Mouse (Mus musculus) midbrain, embryonic 16.5 days (tissue): Measurements from ENCODE around the gene Naa80. TPM values are rescaled to one million over a fixed set of nuclear protein-coding genes. Genes with fewer than 3 reads are reported as not detected.
A peak's percentile ranks its signal among the peaks of the same experiment; 100 is the strongest.

Experiments used
- ATAC-seq: fragments of 200-750 bp; cut with Nextera tagmentation; 2 replicates; pipeline ENCODE4 v1.8.0; 2017; ENCODE audit warnings: moderate TSS enrichment
- H3K27ac ChIP-seq: fragments of 300-500 bp; sonication (generic); 2 replicates; pipeline ENCODE4 v1.5.1; 2014; ENCODE audit warnings: mild to moderate bottlenecking, low read length, mixed read lengths
- H3K27me3 ChIP-seq: fragments of 300-500 bp; sonication (generic); 2 replicates; pipeline ENCODE4 v1.6.1; 2014; ENCODE audit warnings: low read depth, low read length, mixed read lengths; ENCODE audit not compliant: control insufficient read depth, insufficient read depth
- H3K36me3 ChIP-seq: fragments of 300-500 bp; sonication (generic); 2 replicates; pipeline ENCODE4 v1.6.1; 2014; ENCODE audit warnings: mild to moderate bottlenecking, low read length, moderate library complexity, mixed read lengths; ENCODE audit not compliant: control insufficient read depth, insufficient read depth
- H3K4me1 ChIP-seq: fragments of 300-500 bp; sonication (generic); 2 replicates; pipeline ENCODE4 v1.6.1; 2014; ENCODE audit warnings: mild to moderate bottlenecking, low read length, mixed read lengths; ENCODE audit not compliant: control insufficient read depth, insufficient read depth
- H3K4me2 ChIP-seq: fragments of 300-500 bp; sonication (generic); 2 replicates; pipeline ENCODE4 v1.6.1; 2014; ENCODE audit warnings: mild to moderate bottlenecking, low read length, mixed read lengths
- H3K4me3 ChIP-seq: fragments of 300-500 bp; sonication (generic); 2 replicates; pipeline ENCODE4 v1.5.1; 2014; ENCODE audit warnings: low read depth, mild to moderate bottlenecking, low read length, moderate library complexity, mixed read lengths
- H3K9ac ChIP-seq: fragments of 300-500 bp; sonication (generic); 2 replicates; pipeline ENCODE4 v1.6.1; 2014; ENCODE audit warnings: low read depth, low read length, mixed read lengths
- H3K9me3 ChIP-seq: fragments of 300-500 bp; sonication (generic); replicated peaks from 2 replicates; pipeline ENCODE4 v1.6.1; 2014; ENCODE audit warnings: mild to moderate bottlenecking, low read length, mixed read lengths; ENCODE audit not compliant: control insufficient read depth, poor library complexity, severe bottlenecking
- WGBS: fragments of 180-500 bp; shearing (Covaris S2); extraction: QIAGEN DNeasy Blood & Tissue Kit; methylation state at CpG from one replicate; pipeline ENCODE4 v1.1.7; 2014; 5-methylcytosine and 5-hydroxymethylcytosine counted together
- polyA plus RNA-seq: library from polyadenylated mRNA; unstranded; fragments of >200 nt; fragmentation: Nextera tagmentation; extraction: Ambion mirVana; gene quantifications from 2 replicates; pipeline ENCODE4 v1.2.1, GENCODE M21; 2015

The Naa80 gene
- 14.9 and 18.6 TPM in 2 replicates for polyA plus RNA-seq

DNA sequence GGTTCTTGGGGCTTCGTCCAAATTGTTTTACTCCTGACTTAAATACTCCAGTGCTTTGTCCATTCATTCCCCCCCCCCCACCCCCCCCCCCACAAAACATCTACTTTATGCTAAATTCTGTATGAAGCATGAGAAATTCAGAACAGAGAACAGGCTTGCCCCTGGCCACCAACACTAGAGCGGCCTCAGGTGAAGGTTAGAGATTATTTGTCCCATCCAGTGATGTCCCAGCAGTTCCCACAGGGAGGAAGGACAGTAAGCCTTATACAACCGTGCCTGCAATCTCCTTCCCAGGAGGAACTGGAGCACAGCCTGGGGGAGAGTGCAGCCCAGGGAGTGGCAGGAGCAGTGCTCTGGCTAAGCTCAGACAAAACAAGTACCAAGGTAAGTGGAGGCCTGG is at the start of gene Naa80:
TSS of gene Naa80 (plus strand) at position 301 of the 400 bp plus-strand sequence.
- Histone ChIP-seq H3K4me1 (peaks cover 18% of the 10 kb centered on the region), H3K4me3 (no peak within 1 kb of the TSS), H3K36me3 (peaks cover 8% of the 10 kb centered on the region; the same call in 1 of the 2 replicates), H3K27ac (no peak within 1 kb of the TSS), H3K9me3 (no peaks in the 10 kb centered on the region), H3K27me3 (no peaks in the 10 kb centered on the region), H3K4me2 (no peak within 1 kb of the TSS), H3K9ac (no peak within 1 kb of the TSS)
- ATAC-seq = no peak
- 83% methylated on average over 3 of the region's 3 CpGs for WGBS

DNA sequence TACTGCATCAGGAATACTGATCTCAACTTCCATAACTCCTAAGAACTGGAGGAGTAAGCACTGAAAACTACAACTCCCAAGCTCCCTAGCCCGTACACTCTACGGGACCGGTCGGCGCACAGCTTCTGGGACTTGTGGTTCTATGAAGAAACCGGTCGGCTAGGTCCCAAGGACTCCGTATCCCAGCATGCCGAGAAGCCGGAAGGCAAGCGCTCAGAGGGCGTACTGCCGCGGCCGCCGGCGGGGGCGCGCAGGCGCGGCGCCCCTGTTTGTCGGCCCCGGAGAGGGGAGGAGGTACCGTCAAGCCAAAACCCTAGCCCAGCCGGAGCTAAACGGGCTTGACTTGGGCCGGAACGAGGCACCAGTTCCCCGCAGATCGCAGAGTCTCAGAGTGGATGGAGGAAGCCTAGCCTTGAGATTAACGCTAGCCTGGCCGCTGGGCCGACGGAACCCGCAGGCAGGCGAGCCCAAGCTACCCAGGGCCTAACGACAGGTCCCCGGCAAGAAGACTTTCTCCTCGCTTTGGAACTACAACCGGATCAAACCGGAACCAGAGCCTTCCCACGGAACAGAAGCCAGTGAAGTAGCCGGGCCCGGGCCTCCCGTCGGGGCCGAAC is 44.8 kb upstream of the Naa80 start, which contains the start of gene Tmem115:
TSS of gene Tmem115 (plus strand) at position 155 of the 617 bp plus-strand sequence.
- under 1% methylated on average over 48 of the region's 48 CpGs for WGBS

DNA sequence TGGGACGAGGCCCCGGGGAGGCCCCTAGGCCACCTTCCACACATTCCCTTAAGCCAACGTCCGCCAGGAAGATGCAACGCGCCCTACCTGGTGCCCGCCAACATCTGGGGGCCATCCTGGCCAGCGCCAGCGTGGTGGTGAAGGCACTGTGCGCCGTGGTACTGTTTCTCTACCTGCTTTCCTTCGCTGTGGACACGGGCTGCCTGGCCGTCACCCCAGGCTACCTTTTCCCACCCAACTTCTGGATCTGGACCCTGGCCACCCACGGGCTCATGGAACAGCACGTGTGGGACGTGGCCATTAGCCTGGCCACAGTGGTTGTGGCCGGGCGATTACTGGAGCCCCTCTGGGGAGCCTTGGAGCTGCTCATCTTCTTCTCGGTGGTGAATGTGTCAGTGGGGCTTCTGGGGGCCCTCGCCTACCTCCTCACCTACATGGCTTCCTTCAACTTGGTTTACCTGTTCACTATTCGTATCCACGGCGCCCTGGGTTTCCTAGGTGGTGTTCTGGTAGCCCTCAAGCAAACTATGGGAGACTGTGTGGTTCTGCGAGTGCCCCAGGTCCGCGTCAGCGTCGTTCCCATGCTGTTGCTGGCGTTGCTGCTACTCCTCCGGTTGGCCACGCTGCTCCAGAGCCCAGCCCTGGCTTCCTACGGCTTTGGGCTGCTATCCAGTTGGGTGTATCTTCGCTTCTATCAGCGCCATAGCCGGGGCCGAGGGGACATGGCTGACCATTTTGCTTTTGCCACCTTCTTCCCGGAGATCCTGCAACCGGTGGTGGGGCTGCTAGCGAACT is 44.1 kb upstream of the Naa80 start:
- no peaks in the 10 kb centered on the region for H3K9me3 ChIP-seq
- peak overlapping the region; percentile 86 for H3K9ac ChIP-seq
- peak overlapping the region; percentile 98 for H3K4me2 ChIP-seq
- H3K27ac ChIP-seq = peak overlapping the region; percentile 69
- peaks cover 21% of the 10 kb centered on the region for H3K4me1 ChIP-seq
- peak overlapping the region; percentile 88 for H3K4me3 ChIP-seq
- ATAC-seq = no peak; the same call in 1 of the 2 replicates
- under 1% methylated on average over 40 of the region's 40 CpGs for WGBS
- no peaks in the 10 kb centered on the region for H3K27me3 ChIP-seq
- peaks cover 14% of the 10 kb centered on the region for H3K36me3 ChIP-seq

More for the DNA sequence above, 44.8 kb upstream of the Naa80 start, which contains the start of gene Tmem115:
- peak within 1 kb of the TSS; percentile 69 for H3K27ac ChIP-seq
- H3K9ac ChIP-seq = peak within 1 kb of the TSS; percentile 86
- H3K9me3 ChIP-seq = no peaks in the 10 kb centered on the region
- peaks cover 21% of the 10 kb centered on the region for H3K4me1 ChIP-seq
- H3K4me3 ChIP-seq = peak within 1 kb of the TSS; percentile 88
- peaks cover 8% of the 10 kb centered on the region for H3K36me3 ChIP-seq
- H3K4me2 ChIP-seq = peak within 1 kb of the TSS; percentile 98
- H3K27me3 ChIP-seq = no peaks in the 10 kb centered on the region
- peak; percentile 98 for ATAC-seq

DNA sequence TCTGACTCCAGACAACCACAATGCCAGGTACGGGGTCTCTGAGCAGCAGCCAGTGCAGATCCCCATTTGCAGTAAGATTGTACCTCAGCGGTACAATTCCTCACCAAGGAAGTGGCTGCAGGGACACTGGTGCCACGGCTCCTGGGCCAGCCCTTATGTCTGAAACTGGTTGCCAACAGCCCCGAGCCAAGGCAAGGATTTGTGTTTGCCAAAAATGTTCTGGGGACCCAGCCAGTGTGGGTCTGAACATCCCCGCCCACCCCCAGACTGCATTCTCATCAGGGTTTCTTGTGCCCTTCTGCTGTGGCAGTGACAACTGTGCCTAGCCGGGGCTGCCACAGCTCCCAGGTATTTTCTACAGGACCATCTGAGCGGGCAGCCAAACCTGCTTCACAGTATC is 40.5 kb upstream of the Naa80 start:
- ATAC-seq = no peak
- no peak overlapping the region for H3K27ac ChIP-seq
- 96% methylated on average over 7 of the region's 7 CpGs for WGBS
- H3K27me3 ChIP-seq = no peaks in the 10 kb centered on the region
- H3K36me3 ChIP-seq = peaks cover 19% of the 10 kb centered on the region
- no peak overlapping the region for H3K9ac ChIP-seq
- no peak overlapping the region for H3K4me3 ChIP-seq
- no peaks in the 10 kb centered on the region for H3K9me3 ChIP-seq
- H3K4me1 ChIP-seq = peaks cover 41% of the 10 kb centered on the region
- H3K4me2 ChIP-seq = no peak overlapping the region

DNA sequence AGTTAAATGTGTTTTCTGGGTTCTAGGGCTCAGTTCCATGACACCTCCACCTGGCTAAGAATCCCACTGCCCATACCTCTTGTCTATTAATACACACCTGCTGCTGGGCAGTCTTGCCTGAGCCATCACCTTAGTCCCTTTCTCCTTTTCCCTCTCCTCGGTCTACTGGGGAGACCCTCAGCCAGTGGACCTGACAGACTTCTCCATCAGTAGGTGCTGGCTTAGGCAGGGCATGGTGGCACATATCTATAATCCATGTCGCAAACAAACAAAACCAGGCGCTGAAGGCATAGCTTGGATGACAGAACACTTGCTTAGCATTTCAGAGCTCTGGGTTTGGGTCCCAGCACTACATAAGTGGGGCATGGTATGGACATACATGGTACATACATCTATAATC is 40.0 kb upstream of the Naa80 start:
- WGBS = 88% methylated on average over 3 of the region's 3 CpGs
- no peak overlapping the region for H3K4me2 ChIP-seq
- peaks cover 41% of the 10 kb centered on the region for H3K4me1 ChIP-seq

DNA sequence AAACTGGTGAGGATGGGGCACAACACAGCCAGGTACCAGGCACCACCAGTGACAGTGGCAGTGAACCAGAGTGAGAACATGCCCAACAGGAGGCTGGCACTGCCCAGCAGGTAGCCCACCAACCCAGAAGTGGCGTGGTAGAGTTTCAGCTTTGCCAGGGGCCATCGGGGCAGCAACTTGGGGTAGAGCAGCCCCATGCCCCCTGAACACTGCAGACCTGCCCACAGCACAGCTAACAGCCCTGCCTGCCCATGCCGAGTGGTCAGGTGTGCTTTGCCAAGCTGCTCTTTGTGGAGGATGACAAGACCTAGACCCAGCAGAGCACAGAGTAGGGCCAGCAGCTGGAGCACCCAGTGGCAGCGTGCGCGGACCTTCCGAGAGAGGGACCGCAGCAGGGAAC is 38.7 kb upstream of the Naa80 start:
- H3K27me3 ChIP-seq = no peaks in the 10 kb centered on the region
- H3K4me1 ChIP-seq = peaks cover 41% of the 10 kb centered on the region
- H3K4me3 ChIP-seq = no peak overlapping the region
- H3K9ac ChIP-seq = no peak overlapping the region
- H3K9me3 ChIP-seq = no peaks in the 10 kb centered on the region
- WGBS = 95% methylated on average over 8 of the region's 8 CpGs
- peaks cover 30% of the 10 kb centered on the region for H3K36me3 ChIP-seq
- no peak for ATAC-seq
- no peak overlapping the region for H3K4me2 ChIP-seq
- H3K27ac ChIP-seq = no peak overlapping the region

More for the DNA sequence above, 40.0 kb upstream of the Naa80 start:
- no peak overlapping the region for H3K4me3 ChIP-seq
- no peak overlapping the region for H3K9ac ChIP-seq
- no peaks in the 10 kb centered on the region for H3K9me3 ChIP-seq
- H3K27ac ChIP-seq = no peak overlapping the region
- peaks cover 23% of the 10 kb centered on the region for H3K36me3 ChIP-seq
- no peaks in the 10 kb centered on the region for H3K27me3 ChIP-seq
- ATAC-seq = no peak

DNA sequence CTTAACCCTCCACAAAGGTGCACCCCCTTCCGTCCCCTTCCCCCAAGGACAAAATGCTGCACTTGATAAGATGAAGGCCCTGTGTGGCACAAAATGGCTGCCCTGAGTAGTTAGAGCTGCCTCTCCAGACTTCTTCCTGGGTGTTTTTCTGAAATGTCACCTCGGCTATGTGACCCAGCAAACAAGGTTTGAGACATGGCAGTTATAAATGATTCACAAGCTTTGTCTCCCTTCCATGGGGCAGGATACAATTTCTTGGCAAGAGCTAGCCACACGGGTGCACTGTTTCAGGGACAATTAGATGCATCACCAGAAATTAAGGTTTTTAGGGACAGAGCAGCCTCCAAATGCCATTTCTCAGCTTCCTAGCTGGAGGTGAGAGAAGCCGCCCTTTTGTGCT is 38.3 kb upstream of the Naa80 start:
- 75% methylated on average over 4 of the region's 4 CpGs for WGBS
- H3K27ac ChIP-seq = no peak overlapping the region
- H3K4me3 ChIP-seq = no peak overlapping the region
- no peak overlapping the region for H3K9ac ChIP-seq
- H3K27me3 ChIP-seq = no peaks in the 10 kb centered on the region
- ATAC-seq = no peak
- H3K4me1 ChIP-seq = peaks cover 40% of the 10 kb centered on the region
- no peaks in the 10 kb centered on the region for H3K9me3 ChIP-seq
- peak overlapping the region; percentile 97; the same call in 1 of the 2 replicates for H3K4me2 ChIP-seq
- H3K36me3 ChIP-seq = peaks cover 34% of the 10 kb centered on the region

DNA sequence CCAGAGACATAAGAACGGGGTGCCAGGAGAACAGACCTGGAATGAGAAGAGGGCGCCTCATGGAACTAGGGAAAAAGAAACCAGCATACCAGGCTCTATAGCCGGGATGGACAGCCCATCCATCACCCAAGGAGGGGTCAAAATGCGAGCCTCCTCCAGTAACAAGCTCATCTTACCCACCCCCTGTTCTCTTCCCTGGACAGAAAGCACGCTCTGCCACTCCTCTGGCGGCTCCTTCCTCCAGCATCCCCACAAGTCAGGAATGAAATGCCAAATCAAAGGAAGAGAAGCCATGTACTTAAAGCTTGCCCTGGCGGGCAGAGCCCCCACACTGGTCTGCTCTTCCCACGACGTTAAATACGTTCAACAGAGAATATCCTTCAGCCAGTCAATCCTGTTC is 37.7 kb upstream of the Naa80 start:
- Histone ChIP-seq H3K36me3 (peaks cover 34% of the 10 kb centered on the region), H3K27ac (peak overlapping the region; percentile 73; the same call in 1 of the 2 replicates)
- WGBS = 42% methylated on average over 10 of the region's 10 CpGs

More for the DNA sequence above, 37.7 kb upstream of the Naa80 start:
- no peaks in the 10 kb centered on the region for H3K9me3 ChIP-seq
- H3K27me3 ChIP-seq = no peaks in the 10 kb centered on the region
- H3K4me2 ChIP-seq = peak overlapping the region; percentile 97
- peaks cover 36% of the 10 kb centered on the region for H3K4me1 ChIP-seq
- H3K9ac ChIP-seq = peak overlapping the region; percentile 74
- H3K4me3 ChIP-seq = peak overlapping the region; percentile 69
- no peak for ATAC-seq
